Mouse (Mus musculus) hindlimb bud, embryonic 11.5 days (tissue): ENCODE data around the gene Usp48.
A peak's percentile ranks its signal among the peaks of the same experiment; 100 is the strongest.

Source experiments
- DNase-seq: peaks from one replicate; pipeline ENCODE4 v3.0.0-alpha.2; 2012; ENCODE audit warnings: low read depth, low spot score; ENCODE audit errors: extremely low spot score

The Usp48 gene

DNA sequence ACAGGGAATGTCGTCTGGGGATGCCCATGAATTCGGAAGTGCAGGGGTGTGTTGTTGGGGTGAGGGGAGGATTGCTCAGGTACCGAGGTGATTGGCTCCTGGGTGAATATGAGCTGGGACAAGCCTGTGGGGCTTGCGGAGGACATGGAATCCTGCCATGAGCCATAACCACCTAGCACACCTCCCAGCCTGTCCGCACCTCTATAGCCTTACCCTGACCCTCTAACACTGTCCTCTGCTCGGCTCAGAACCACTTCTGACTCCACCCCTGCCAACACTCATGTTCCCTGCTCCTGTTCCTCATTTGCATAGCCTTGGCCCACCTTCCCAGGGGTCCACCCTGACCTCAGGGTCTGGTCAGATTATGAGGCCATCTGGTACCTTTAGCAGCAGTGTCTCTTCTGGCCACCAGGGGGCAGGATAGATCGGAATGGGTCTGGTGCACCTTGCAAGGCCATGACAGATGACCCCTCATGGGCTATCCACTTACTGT, 89.5 kb downstream of the Usp48 start:
- no peak for DNase-seq

DNA sequence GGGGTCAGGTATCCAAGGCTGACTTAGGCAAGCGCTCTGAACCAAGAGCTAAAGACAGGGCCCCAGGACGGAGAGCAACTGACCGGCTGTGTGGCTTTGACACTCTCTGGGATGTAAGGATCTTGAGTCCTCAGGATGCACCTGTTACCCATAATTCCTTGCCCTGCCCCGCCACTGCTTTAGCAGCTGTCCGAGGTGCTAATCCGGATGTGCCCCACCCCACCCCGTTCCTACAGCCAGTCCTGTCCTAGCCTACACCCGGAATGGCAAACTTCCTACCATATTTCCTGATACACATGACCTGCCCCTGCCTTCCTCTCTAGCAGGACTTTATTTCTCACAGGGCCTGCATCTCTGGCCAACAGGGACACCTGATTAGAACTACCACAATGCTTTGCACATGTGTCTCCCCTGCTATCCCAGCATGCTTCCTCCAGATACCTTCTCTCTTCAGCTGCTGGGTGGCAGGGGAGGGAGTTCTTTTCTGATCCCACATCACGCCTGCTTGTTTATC, 91.3 kb downstream of the Usp48 start:
- DNase-seq, result no peak

DNA sequence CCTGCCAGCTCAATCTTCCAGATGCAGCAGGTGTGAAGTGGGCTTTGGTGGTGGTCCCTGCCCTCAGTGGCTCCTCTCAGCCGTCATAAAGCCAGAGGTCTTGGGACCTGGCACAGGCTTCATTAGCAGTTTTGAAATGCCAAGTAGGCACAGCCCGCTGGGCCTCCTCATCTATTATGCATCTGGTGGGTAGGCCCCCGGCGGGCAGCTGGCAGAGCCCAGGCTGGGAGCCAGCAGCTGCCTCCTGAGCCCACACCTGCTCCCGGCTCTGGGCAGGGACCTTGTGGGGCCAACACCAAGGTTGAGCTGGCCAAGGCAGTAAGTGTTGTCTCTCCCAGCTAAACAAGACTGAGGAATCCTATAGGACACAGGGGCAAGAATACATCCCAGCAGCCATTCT, 92.7 kb downstream of the Usp48 start:
- no peak for DNase-seq

DNA sequence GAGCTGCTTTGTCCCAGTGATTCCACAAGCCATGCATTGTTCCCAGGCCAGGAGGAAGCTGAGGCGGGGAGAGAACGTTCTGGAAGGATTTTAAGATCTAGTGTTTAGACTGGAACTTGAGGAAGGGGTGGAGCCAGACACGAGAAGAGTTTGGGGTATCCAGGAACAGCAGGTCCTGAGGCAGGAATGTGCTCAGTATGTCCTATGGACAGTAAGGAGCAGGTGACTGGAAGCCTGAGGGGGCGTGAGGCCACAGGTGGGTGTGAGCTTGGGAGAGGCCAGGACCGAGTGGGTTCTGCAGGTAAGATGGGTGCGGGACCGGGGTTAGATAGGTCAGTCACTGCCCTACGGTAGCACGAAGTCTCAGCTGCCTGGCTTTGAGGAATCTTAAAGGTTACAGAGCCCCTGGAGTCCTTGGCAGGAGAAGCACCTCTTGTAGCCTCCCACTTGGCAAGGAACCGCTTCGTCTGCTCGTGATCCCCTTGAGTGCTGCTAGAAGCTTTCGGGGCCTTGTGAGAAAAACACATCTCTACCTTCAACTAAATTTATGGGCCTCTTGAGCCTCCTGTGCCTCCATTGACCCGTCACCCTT, 93.8 kb downstream of the Usp48 start:
- no peak for DNase-seq

DNA sequence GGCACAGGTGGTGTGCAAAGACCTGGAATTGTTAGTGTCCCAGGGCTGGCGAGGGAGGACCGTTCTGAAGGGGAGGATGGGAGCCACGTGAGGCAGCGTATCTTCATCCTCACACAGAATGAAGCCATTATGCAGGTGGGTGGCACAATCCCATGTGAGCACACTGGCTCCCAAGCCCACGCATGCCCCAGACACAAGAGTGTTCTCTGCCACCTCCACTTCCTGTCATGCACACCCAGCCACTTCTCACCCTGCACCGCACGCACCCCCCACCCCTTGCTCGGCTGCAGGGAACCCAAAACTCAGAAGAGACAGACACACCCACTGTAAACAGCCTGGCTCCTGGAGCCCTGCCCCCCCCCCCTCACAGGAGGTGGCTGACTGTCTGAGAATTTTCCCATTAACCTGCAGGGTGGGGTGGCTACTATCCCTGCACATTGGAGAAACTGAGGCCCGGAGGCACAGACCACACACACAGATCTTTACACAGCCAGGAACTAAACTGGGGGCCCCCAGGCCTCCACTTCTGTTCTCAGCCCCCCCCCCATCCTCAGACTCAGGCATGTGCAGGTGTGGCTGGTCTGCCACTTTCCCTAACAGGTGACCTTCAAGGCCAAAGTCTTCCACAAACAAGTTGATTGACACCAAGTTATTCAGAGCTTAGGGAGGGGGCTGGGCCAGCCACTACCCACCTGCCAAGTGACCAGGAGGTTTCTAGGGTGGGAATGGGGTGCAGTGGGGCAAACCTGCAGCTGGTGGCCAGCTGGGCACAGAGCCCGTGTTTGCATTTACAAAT, 98.8 kb downstream of the Usp48 start:
- no peak for DNase-seq

DNA sequence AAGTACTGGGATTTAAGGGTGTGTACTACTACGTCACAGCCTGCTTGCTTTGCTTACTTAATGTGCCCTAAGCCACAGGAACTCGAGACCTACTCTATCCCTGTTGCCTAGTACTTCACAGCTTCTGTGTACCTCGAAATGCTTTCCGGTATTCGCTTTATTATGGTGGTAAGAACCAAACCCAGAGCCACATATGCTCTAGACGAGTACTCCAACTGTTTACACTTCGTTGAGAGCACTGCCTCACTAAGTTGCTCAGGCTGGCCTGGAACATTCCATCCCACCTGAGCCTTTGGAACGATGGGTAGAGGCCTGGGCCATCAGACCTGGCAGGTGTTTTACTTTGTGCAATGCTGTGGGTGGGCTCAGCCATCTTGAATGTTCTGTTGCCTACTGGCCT, 101.7 kb downstream of the Usp48 start:
- no peak for DNase-seq

DNA sequence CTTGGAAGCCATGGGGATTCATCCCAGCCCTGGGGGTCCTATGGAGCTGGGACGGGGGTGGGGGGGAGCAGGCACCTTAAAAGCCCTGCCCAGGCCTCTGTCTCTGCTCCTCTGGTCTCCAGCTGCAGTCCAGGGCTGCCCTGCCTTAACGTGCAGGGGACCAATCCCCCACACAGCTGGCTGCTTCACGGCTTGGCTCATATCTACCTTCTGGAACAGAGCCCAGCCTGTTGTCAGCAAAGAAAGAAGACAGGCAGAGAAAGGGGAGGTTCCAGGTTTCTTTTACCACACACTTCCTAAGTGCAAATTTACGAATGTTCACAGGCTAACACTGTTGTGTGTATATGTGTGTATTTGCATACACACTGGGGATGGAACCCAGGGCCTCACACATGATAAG, 102.3 kb downstream of the Usp48 start:
- no peak for DNase-seq

DNA sequence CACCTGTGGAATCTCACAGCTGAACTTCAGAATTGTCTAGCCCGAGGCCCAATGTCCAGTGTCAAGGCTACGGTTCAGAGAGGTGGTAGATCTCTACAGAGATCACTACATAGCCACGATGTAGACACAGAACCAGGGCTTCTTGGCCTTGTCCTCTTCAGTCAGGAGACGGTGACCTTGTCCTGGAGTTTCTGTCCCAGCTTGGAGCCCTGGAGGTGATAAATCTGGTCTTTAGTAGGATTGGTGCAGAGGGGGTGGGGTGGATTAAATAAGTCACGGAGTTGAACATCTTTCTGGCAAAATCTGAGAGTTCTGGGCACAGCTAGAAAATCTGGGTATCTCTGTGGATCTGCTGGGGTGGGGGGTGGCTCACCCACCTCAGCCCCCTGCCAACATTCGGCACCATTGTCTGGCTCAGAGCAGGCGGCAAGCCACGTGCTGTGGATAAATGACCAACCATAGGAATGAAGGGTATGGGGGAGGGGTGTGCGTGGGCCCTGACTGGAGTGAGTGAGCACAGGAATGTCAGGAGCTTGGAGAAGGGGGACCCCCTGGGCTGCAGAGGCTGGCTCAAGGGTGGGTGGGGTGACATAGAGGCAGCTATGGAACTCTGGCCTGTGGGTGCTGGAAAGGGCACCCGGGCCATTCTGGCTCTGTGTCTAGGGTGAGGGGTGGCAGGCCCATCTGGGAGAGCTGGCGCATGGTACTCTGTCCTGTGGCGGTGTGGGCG, 103.8 kb downstream of the Usp48 start:
- DNase-seq, result no peak

DNA sequence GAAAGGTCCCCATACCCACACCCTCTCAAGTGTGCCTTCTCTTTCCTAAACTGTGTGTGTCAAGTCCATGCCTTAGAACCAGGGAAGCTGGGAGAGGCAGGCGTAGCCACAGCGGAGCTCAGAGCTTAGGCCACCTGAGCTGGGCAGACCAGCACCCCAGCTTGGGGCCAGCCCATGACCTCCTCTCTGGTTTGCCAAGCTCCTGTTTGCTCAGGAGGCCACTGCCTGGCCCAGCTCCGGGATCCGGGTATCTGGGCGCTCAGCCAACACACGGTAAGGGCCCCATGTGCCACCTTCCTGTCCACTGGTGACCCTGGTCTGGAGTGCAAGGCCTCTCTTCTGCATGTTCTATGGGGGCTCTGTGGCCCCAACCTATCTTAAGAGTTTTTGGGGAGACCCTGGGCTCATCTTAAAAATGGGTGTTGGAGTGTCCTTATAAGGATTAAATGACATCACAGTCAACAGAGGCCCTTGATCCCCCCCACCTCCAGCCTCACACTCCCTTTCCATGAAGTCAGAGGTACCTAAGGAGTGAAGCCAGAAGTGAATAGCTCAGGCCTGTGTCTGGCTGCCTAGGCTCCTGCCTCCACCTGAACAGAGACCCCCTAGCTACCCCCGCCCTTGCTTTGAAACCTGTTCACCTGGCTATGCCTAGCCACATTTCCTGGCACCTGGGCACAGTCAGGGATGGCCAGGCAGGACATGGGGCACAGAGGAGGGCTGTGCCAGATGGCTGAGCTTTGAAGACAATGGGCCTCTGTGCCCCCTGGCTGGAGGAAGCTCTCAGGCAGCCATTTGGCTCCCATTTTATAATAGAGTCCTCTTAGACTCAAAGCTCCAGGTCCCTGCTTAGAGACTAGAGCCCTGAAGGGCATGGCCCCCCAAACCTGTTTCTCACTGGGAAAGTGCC, 104.8 kb downstream of the Usp48 start:
- no peak for DNase-seq

DNA sequence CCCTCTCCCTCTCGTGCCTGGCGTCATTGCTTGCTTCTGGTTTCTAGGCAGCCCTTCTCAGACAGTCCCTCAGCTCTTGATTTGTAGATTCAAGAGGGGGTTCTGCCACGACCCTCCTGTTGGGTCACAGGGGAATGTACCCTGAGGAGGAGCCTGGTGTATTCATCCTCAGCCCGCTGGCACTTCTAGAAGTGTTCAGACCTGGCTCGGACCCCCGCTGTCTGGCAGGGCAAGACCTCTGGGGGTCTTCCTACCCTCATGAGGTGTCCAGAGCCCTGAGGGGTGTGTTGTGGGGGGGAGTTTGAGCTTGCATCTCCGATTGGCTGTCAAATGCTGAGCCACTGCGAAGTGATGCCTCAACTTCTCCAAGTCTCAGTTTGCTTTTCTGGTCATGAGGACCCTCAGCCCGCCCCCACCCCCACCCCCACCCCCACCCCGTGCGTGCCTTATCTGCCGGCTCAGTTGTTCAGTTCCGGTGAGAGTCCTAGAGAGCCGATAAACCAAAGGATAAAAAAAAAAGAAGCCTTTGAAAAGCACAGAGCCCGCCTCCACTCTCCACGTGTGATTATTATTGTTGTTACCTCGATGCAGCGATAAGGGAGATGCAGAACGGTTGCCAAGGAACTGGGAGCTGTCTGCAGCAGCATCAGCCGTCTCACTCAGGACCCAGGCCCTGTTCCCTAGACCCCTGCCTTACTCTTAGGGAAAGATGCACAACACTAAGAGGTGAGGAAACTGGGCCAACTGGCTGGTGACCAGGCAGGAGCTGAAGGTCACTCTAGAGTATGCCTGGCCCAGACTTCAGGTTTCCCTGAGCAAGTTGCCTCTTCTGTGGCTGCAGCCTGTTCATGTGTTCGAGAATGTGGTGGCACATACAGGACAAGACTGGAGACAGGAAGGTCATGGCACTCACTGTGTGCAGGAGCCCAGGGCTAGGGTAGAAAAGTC, 106.0 kb downstream of the Usp48 start:
- DNase-seq, result no peak

DNA sequence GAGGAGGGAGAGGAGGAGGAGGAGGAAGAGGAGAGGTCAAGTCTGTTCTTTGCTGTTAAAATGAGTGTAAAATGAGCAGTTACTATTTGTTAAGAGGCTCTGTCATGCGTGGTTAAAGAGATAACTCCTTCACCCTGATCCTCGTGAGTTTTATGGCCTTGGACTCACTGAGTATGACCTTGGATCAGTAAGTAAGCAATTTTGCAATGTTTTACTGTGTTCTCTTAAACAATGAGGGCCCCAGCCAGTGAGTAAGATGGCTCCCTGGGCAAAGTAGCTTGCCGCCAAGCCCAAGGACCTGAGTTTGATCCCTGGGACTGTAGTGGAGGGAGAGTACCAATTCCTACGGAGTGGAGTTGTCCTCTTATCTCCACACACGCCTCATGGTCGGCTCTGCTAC, 107.4 kb downstream of the Usp48 start:
- DNase-seq, result no peak

DNA sequence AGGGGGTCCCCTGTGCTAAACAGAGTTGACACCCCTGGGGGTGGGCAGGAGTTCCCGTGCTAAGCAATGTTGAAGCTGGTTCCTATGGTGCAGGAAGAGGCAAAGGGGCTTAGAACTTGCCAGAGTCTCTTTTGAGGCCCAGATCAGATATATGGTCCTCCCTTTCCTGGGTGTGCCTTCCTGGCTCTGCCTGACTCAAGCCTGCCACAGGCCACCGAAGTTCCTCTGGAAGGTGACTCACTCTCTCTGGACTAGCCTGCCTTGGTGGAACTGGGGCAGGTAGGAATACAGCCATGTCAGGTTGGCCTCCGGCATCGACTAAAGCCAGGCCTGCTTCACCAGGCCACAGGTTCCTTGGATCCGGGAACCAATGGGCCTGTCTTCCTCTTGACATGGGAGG, 109.5 kb downstream of the Usp48 start:
- no peak for DNase-seq

DNA sequence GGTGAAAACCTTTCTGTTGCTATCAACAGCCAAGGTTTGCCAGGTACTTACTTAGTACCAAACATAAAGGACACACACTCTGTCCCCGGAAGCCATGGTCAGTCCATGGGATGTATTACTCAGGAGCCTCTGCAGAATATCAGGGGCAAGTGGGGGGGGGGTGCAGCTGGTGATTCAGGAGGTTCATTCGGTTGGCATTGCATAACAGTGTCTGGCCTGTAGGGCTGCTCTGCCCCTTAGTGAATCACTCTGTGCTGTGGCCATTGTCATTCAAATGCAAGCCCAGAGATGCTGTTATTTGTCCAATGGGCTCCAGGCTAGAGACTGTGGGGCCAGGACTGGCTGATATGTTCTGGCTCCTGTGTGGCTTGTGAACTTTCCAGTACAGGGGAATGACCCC, 111.0 kb downstream of the Usp48 start:
- no peak for DNase-seq

DNA sequence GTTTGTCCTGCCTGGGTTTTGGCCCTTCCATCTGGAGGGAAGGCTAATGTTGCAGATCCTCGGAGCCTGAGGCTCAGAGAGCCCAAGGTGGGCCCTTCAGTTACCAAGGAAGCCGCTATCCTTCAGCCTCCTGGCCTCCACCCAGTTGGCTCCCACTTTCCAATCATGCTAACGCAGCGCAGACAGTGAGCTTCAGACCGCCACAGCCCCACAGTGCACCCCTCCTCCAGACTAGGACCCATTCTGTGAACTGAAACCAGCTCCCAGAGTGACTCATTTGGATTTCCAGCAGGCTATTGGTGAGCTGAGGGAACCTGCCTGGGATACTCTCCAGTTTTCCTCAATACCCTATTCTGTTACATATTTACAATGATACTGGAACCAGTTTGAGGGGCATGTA, 111.8 kb downstream of the Usp48 start:
- DNase-seq, result no peak

DNA sequence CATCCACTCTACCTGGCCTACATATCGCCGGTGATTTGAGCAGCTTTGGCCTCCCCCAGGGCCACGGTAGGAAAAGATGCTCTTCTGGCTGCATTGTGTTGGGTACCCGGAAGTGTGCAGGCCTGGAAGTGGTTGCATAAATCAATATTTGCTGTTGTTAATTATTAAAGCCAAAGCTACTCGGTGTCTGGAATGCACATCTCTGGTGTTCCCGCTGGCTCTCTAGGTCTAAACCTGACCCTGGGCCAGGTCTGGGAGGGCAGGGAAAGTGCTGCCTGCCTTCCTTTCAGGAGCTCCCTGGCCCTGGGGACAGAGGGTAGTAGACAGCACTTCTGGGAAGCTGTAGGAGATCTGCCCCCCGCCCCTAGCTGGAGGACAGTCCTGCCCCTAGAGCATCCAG, 113.0 kb downstream of the Usp48 start:
- DNase-seq, result no peak

DNA sequence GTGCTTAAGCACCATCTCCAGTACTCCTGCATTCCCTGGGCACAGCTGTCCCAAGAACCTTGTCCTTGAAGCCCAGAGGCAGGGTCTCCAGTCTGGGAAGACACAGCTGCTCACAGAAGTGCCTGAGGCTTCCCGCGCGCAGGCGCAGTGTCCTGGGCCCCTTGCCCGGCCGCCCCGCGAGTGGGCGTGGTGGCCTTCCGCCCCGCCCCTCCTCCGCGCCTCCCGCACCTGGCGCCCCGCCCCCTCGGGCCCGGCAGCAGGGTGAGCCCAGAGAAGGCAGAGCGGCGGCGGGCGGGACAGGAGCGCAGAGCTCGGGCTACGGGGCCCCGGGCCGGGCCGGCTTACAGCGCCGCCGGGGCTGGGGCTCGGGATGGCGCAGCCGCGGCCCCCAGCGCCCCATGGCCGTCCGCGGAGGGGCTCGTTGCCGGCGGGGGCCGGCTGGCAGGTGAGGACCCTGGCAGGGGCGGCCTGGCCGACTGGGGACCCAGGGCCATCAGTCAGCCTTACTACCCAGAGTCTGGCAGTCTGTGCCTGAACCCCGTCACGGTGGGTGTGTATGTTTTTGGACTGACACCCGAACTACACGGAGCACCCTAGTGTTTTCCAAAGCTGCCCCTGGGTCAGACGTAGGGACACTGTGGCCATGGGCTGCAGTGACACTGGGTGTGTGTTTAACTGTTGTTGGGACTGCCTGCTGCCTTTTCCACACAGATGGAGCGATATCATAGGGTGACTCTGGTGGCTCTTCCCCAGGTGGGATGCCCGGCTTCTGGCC, 113.8 kb downstream of the Usp48 start:
- peak; percentile 67 for DNase-seq
